Mouse (Mus musculus) layer of hippocampus, adult 9-11 months (tissue): ENCODE data around the gene Phlpp1.

Experiments used
- DNase-seq: peaks from one replicate; pipeline ENCODE4 v3.0.0; 2022

Gene Phlpp1

DNA sequence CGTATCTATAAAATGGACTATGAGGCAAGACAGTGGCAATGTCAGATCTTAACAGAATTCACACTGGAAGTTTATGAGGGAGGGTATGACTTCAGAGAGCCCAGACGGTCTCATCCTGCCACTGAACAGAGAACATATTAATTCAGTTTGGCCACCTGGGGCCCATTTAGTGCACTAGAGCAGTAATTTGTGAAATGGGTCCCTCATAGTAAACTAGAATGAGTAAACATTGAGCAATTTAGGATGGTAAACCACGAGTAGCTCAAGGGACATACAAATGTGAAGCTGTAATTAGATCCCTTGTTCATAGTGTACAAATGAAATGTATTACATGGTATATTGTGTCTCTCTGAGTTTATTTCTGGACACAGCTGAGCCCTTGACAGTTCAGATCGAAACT is 3.6 kb upstream of the Phlpp1 start:
- no peak for DNase-seq

DNA sequence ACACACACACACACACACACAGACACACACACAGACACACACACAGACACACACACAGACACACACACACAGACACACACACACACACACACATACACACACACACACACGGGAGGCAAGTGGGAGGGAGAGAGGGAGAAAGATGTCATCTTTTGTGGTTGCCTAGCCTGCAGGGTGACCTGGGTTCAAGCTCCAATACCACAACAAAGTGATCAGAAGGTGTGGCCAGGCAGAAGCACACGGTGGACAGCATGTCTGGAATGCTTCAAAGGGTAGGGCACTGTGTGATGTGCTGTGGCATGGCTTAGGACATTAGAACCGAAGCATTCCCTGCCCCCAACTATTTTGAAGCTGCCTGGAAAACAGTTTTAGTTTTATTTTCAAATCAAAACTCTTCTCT is 2.8 kb upstream of the Phlpp1 start:
- no peak for DNase-seq

DNA sequence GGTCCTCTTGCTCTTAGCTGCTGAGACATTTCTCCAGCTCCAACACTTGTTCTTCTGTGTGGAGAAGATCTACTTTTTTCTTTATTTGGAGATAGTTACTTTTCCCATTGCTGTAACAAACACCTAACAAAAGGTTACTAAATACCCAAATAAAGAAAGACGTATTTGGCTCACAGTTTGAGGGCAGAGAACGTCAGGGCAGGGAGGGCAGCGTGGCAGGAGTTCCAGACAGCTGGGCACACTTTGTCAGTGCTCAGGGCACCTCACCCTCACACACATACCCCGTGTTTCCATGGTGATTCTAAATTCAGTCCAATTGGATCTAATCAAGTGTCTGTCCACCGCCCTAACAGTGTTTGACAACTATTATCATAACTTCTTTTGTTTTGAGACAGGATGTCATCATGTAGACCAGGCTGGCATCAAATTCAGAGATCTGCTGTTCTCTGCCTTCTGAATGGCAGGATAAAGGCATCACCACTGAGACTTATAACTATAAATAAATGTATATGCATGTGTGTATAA is 1.7 kb upstream of the Phlpp1 start:
- no peak for DNase-seq

DNA sequence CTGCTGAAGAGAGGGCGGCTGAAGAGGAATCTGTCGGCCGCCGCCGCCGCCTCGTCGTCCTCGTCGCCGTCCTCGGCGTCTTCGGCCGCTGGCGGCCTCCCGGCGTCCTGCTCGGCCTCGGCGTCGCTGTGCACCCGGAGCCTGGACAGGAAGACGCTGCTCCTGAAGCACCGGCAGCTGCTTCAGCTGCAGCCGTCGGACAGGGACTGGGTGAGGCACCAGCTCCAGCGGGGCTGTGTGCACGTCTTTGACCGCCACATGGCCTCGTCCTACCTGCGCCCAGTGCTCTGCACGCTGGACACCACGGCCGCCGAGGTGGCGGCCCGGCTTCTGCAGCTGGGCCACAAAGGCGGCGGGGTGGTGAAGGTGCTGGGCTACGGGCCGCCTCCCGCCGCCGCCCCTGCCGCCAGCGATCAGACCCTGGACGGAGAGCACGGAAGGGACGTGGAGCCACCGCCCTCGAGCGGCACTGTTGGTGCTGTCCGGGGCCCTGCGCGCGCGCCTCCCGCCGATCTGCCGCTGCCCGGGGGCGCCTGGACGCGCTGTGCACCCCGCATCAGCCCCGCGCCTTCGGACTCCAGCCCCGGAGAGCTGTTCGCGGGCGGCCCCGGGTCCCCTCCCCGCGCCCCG is 864 bp downstream of the Phlpp1 start:
- DNase-seq: peak; percentile 40

DNA sequence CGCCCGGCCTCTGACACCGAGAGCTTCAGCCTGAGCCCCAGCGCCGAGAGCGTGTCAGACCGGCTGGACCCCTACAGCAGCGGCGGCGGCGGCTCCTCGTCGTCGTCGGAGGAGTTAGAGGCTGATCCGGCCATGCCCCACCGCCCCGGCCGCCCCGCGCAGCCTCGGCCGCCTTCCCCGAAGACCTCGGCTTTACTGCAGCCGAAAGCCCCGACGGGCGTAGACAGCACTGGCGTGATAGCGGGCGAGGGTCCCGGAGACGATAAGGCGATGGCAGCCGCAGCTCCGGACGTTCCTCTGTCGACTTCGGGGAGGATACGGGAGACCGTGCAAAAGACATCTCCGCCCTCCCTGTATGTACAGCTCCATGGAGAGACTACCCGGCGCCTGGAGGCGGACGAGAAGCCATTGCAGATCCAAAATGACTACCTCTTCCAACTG is 1.4 kb downstream of the Phlpp1 start:
- DNase-seq: no peak

DNA sequence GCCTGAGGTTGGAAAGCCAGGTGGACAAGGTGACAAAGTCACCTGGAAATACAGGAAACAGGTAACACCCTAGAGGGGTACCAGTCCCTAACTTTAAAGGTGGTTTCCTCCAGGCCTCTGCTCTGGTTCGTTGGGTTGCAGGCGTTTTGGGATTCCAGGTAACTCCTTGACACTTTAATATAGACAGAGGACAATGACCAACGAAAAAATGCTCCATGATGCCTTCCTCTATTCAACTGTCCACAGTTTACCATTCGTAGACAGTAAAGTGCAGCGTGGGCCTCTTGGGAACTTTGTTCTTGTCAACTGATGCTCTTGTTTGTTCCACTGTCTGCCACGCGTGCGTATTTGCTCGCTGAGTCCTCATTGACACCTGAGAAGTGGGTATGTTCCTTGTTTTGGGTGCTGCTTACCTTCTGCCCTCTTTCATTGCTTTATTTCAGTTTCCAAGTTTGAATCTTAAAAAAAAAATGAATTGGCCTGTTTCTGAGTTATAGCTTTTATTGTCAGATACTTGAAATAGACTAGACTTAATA is 2.1 kb downstream of the Phlpp1 start:
- no peak for DNase-seq

DNA sequence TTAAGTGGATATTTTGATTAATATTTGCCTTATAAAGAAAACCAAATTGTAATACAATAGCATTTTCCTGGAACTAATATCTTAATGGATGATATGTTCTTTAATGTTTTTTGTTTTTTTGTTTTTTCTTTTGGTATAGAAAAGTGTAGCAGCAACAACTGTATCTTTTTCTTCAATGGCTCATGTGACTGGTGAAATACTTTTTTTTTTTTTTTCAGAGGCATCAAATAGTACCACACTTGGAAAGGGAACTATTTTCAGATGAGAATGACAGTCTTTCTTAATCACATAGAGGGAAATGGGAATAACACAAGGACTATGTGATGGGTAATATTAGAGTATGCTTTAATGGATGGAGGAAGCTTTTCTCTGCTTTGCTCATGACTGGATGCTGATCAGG is 3.0 kb downstream of the Phlpp1 start:
- no peak for DNase-seq

DNA sequence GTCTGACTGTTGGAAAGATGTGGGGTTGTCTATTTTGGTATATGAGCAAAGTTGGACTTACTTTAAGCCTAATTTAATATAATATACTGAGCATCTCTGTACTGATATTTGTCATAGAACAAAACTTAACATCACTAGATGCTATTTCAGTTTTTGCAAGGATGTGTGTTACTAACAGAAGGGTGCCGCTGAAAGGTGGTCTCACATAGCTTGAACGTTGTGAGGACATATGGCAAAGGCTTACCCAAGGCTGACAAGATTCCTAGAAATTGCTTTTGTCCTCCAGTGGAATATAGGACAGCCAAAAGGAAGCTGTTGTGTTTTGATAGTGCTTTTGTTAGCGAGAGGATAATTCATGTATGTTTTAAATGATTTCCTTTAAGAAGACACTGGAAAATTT is 3.8 kb downstream of the Phlpp1 start:
- DNase-seq: no peak

DNA sequence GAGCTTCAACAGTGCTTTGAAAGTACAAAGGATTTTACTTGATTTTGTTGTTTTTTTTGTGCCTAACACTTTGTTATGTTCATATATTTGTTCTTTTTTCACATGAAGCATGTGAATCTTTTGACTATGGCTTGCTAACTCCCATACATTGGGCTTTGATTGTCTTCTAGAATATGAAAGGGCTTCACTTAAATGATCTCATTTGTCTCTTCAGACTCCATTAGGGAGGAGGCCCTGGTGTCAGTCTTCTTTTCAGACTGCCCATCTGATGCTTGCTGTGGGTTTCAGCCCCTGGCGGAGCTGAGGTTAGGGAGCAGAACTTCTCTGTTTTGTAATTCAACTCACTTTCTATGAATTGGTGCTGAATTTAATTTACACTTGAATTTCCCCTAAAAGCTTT is 5.2 kb downstream of the Phlpp1 start:
- no peak for DNase-seq

DNA sequence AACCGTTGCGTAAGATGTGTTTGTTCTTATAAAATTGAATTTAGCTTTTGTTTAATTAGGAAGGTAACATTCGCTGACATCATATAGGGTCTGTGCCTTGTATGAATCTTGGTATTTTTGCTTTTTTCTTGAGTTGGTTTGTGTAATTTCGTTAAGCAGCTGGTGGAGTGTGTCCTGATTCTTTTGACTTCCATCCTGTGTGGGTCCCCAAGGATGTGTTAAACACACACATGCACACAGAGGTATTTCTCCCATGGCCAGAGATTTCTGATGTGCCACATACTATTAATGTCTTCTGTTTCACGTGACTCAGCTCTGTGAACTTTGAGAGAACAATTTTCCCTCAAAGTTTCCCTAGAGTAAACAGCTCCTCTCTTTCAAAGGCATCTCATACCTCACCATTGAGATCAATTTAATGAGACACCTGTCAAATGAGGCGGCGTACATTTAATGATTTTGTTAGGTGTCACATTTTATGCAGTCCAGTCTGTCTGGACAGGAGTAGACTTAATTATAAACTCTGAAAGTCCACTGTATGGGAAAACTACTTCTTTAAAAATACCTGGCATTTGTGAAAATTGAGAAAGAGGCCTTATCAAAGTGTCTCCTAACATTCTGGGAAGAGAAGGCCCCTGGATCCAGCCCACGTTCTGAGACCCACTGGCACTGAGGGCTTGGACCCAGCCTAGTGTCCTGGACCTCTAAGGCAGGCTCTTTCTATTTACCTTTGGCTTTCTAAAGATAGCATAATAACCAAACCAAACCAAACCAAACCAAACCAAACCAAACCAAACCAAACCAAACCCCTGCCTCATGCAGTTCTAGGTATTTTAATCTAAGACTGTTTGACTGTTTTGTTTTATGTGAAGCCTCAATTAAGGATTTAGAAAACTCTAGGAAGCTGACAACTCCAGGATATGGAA is 6.6 kb downstream of the Phlpp1 start:
- no peak for DNase-seq

DNA sequence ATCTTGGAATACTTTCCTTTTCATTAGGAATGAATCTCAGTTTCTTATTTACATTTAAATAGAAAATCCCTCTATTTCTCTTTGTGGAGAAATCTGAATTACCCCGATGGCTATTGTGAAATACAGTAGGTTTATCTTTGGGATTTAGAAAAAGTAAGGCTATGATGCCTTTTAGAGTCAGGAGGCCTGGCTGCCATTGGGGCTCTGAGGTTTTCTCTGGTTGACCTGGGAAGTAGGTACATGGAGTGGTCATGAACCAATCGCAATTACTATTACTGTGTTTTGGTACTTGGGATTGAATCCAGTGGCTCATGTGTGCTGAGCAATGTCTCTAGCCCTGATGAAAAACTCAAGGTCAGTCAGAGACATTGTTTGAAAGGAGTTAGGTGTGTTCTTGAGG is 12.1 kb downstream of the Phlpp1 start:
- no peak for DNase-seq

DNA sequence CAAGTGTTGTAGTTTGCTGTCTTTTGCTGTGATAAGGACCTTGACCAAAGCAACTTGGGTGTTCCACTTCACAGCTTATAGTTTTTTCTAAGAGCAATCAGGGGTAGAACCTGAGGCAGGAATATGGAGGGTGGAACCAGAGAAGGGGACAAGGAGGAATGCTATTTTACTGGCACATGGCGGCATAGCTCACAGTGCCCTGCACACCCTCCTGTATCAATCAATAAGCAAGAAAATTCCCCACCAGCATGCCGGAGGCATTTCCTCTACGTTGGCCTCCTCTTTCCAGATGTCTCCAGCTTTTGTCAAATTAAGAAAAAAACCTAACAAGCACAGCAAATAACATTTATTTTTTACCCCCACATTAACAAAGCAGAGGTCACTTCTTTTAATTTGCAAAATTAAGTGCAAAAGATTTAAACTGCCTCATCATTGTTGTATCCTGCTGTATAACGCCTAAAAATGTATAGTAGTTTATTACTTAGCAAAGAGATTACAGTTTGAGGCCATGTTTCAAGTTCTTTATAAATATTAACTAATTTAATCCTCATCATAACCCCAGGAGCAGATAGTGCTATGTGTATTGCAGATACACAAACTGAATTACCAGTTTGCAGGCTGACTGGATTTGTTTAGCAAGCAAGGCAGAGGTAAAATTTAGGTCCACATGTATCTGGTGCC is 13.4 kb downstream of the Phlpp1 start:
- no peak for DNase-seq

DNA sequence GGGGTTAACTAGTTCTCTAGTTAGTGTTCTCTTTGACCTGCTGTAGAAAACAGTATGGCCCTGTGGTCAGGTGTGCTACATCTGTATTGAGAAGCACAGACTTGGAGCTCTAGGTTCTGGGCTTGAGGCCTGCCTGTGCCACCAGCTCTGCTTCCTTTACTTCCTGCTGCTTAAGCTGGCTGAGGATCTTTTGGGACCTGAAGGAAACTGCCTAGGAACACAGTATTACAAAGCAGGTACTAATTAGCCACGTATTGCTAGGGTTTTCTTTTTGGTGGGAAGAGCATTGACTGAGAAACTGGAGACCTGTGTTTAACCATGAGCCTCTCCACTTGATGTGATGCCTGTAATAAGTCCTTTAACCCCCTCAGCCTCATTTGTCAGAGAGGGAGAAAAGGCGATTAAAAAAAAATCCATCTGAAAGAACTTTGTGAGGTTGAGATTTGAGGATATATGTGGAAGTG is 13.9 kb downstream of the Phlpp1 start:
- DNase-seq: no peak

DNA sequence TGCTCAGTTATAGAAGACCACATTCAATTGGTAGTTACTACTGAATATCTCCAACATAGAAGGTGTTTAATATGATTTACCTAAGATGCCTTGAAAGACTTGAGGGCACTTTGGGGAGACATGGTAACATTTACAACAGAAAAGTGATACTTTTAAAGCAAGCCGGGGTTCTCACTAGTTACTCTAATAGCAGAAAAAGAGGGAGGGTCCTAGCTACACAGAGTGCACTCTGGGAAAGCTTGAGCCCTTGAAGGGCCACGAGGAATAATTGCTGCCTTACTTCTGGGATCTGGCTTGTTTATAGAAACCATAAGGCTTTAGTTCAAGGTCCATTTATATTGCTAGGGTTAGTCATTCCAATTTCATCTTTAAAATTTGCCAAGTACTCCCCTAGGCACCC is 14.5 kb downstream of the Phlpp1 start:
- no peak for DNase-seq

DNA sequence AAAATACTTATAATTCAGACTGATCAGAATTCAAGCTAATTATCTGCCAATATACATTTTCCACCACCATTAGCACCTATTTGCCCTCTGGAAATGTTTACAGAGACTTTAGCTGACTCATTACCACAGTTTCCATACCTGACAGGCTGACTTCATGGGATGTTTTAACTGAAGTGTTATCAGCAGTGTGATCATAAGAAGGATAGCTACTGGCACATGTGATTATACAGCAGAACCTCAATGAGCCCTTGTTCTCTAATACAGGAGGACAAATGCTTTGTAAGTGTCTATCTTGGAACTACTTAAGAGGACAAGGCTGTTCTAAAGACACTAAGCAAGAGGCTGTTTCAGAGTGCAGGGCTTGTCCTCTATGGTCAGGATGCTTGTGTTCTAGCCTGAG is 15.9 kb downstream of the Phlpp1 start:
- DNase-seq: no peak

DNA sequence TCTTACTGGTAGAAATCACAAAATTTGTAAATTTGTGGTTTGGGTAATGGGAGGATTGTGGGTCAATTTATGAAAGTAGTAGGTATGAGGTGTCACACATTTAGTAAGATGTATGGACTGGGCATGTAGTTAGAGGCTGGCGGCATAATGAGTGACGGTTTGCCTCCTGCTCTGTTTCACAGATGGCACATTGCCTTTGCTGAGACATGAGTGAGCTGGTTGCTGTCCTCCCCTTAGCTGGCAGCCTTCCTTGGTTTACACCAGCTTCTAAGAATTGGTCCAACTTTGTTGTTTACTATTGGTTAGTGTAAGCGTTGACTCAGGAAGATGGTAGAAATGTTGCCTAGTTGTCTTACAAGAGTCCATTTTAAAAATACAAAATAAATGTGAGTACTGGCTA is 17.2 kb downstream of the Phlpp1 start:
- no peak for DNase-seq

DNA sequence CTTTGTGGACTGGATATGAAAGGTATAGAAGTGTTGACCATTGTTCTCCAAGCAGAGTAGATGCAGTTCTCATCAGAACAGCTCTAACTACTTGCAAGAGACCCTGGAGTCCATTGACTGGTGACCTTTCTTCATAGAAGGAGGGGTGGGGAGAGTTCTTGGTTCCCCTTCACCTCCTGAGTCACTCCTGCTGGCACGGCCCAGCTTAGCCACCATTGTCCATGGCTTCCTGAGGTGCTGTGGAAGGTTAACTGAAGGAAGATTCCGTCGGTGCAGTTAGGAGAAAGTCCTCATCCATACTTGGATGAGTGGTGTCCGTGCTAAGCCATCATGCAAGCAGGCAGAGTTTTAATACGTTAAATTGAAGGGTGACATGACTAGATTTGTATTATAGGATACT is 17.8 kb downstream of the Phlpp1 start:
- DNase-seq: no peak

DNA sequence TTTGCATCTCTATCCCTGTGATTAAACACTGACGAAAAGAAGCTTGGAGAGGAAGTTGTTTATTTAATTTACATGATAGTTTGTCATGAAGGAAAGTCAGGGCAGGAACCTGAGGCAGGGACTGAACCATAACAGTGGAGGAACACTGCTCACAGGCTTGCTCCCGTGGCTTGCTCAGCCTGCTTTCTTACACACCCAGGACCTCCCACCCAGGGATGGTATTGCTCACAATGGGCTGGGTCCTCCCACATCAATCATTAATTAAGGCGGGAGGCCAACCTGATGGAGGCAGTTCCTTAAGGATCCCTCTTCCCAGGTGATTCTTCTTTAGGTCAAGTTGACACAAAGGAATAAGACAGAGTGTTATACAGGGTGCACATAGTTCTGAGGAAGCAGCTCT is 19.1 kb downstream of the Phlpp1 start:
- DNase-seq: no peak

DNA sequence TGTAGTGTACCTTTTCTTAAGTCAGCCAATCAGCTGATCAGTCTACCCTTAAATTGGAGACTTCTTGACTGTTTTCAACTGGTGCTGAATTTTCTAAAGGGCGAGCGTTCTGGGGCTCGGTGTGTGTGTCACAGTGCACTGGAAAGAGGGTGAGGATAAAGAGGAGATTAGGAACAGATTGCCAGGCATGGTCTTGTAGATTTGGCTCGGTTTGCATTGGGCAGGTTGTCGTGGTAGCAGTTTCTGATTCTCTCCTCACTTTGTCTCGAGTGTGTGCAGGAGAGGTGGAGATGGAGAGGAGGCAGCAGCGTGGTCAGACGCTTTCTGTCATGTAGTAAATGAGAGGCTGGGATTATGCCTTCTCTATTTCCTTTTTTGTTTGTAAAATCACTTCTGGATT is 20.3 kb downstream of the Phlpp1 start:
- no peak for DNase-seq

DNA sequence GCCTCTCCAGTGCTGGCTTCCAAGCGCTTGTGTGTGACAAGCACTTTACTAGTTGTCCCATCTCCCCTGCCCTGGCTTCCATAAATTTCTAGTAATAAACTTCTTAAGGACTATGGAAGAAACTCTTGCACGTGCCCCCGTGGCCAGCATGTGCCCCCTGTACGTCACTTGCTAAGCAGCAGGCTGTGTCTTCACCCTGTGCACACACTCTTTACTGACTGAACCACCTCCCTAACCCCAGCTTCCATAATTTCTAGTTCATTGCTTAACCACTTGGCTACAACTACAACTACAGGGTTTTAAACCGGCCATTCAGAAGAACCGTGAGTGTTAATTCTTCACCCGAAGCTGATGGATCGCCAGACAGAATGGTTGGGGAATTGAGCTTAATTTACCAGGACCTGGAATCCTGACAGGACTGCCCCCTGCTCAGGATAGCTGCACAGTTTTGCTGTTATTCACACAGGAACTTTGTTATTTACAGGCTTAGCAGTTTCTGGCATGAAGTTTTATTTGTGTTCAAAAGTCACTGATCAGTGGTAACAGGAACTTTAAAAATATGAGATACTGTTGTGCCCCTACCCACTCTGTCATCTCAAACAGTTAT is 21.4 kb downstream of the Phlpp1 start:
- no peak for DNase-seq

DNA sequence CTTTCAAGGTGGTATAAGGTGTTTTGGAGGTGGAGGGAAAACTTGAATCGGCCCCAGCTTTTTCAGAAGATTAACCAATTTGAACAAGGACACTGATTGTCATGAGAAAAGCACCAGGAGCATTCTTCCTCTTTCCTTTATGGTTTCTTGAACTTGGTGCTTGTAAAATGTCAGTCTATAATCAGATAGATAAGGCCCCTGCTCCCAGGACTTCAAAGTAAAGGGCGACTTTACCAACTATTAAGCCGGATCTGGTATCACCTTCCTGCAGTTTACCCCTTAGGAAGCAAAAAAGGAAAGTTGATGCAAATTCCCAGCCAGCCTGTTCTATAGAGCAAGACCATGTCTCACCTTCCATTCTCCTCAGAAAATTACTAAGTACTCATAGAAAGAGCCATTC is 21.9 kb downstream of the Phlpp1 start:
- no peak for DNase-seq

DNA sequence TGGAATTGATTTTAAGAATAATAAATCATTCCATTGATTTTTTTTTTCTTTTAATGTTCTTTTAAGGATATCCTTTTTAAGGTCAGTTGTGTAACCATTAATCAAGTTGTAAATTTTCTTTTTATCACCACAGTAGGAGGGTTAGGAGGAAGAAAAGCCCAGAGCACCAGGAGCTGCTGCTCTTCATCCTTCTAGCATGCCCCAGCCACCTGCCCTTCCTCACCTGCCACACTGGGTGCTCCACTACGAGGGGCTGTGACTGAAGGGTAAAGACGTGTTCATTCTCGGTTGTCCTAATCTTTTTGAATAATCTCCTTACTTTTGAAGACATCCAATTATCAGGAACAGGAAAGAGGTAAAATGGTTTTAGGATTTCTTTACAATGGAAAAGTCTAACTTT is 22.7 kb downstream of the Phlpp1 start:
- DNase-seq: no peak

DNA sequence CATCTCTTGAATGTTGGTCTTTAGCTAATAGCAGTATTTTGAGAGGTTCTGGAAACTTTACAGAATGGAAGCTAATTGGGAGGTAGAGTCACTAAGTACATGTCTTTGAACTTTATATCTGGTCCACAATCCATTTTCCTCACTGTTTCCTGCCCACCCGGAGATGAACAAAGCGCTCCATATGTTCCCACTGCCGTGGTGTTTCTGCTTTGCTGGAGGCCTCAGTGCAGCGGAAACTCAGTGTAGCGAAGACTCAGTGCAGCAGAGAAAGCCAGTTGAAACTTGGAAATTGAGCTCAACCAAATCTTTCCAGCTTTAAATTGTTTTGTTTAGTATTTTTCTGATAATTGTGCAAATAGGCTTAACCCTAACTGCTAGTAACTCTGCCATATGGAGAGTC is 26.4 kb downstream of the Phlpp1 start:
- no peak for DNase-seq
